Mouse (Mus musculus): ENCODE measurements around the gene Mns1.
"Not testable (repeated sequence)": the region's sequence is repeated elsewhere in the genome, so short reads cannot be mapped to it uniquely, and the experiment has no call there.

Gene Mns1

GRCm38 (mm10) chr9:72425300-72425850, 12.4 kb upstream of the Mns1 start:
- no peak for DNase-seq (ENCODE audit: extremely low spot score, low spot score)

- DNase-seq (ENCODE audit: extremely low spot score, low spot score) = no peak
Measured at GRCm38 (mm10) chr9:72427861-72428260, 9.9 kb upstream of the Mns1 start.

GRCm38 (mm10) chr9:72434876-72435275, 2.9 kb upstream of the Mns1 start:
- DNase-seq (ENCODE audit: extremely low spot score, low spot score) = no peak

GRCm38 (mm10) chr9:72438749-72439148, 938 bp downstream of the Mns1 start:
- no peak for DNase-seq (ENCODE audit: extremely low spot score, low spot score)

GRCm38 (mm10) chr9:72440358-72440757, 2.5 kb downstream of the Mns1 start:
- no peak for DNase-seq (ENCODE audit: extremely low spot score, low spot score)

GRCm38 (mm10) chr9:72440948-72441926, 3.4 kb downstream of the Mns1 start:
- no peak for DNase-seq (ENCODE audit: extremely low spot score, low spot score)

GRCm38 (mm10) chr9:72441927-72442715, 4.3 kb downstream of the Mns1 start:
- no peak for DNase-seq (ENCODE audit: extremely low spot score, low spot score)

- peak; percentile 56 for DNase-seq (ENCODE audit: extremely low spot score, low spot score)
Measured at GRCm38 (mm10) chr9:72448026-72448425, 10.2 kb downstream of the Mns1 start.

- no peak for DNase-seq (ENCODE audit: extremely low spot score, low spot score)
Measured at GRCm38 (mm10) chr9:72449367-72449766, 11.6 kb downstream of the Mns1 start.

- DNase-seq (ENCODE audit: extremely low spot score, low spot score) = no peak
Measured at GRCm38 (mm10) chr9:72449841-72450240, 12.0 kb downstream of the Mns1 start.

- no peak for DNase-seq (ENCODE audit: extremely low spot score, low spot score)
Measured at GRCm38 (mm10) chr9:72450363-72450762, 12.6 kb downstream of the Mns1 start.

GRCm38 (mm10) chr9:72451111-72451510, 13.3 kb downstream of the Mns1 start:
- DNase-seq (ENCODE audit: extremely low spot score, low spot score) = no peak

- not testable (repeated sequence) for DNase-seq (ENCODE audit: extremely low spot score, low spot score)
Measured at GRCm38 (mm10) chr9:72454281-72454680, 16.5 kb downstream of the Mns1 start.

GRCm38 (mm10) chr9:72456374-72456773, 18.6 kb downstream of the Mns1 start:
- DNase-seq (ENCODE audit: extremely low spot score, low spot score) = no peak

- peak; percentile 35 for DNase-seq (ENCODE audit: extremely low spot score, low spot score)
Measured at GRCm38 (mm10) chr9:72458233-72458632, 20.4 kb downstream of the Mns1 start.

- no peak for DNase-seq (ENCODE audit: extremely low spot score, low spot score)
Measured at GRCm38 (mm10) chr9:72459703-72460102, 21.9 kb downstream of the Mns1 start.

GRCm38 (mm10) chr9:72460767-72461166, 23.0 kb downstream of the Mns1 start:
- no peak for DNase-seq (ENCODE audit: extremely low spot score, low spot score)

GRCm38 (mm10) chr9:72462427-72462826, 24.6 kb downstream of the Mns1 start:
- DNase-seq (ENCODE audit: extremely low spot score, low spot score) = no peak

- no peak for DNase-seq (ENCODE audit: extremely low spot score, low spot score)
Measured at GRCm38 (mm10) chr9:72464806-72465205, 27.0 kb downstream of the Mns1 start.

GRCm38 (mm10) chr9:72465754-72466181, 28.0 kb downstream of the Mns1 start:
- DNase-seq (ENCODE audit: extremely low spot score, low spot score) = no peak

GRCm38 (mm10) chr9:72467551-72468407, 30.0 kb downstream of the Mns1 start:
- DNase-seq (ENCODE audit: extremely low spot score, low spot score) = no peak
